Mouse (Mus musculus): ENCODE measurements at regions not wholly inside any gene's neighbourhood (a gene's known extent, or its start where the extent isn't known, plus 50 kb on each side); places are given as distances from the start of the nearest gene placed in this dataset.

DNA sequence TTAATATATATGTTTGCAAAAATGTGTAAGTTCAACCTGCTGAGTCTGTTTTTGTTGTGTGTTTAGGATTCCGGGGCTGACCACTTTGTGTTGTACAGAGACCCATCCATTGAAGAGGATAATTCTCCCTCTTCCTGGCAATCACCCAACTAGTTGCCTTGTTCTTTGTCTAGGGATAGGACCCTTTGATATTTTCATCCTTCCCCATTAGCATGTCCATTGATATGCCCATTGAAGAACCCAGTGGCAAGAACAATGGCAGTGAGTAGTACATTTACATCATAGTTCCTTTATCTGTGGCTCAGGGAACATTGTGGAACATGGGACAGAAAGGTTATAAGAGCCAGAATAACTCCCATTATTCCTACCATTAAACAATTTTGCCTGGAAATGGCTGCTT lies 160.9 kb upstream of the Irx4 start:
- Histone ChIP-seq H3K4me1 (ENCODE audit: control insufficient read depth, insufficient read depth, low read length) (no peaks in the 10 kb centered on the region), H3K4me3 (replicated peaks; ENCODE audit: extremely low read depth, low read depth, low read length) (no peak overlapping the region)
- no peak for TF ChIP-seq POLR2A (IDR thresholded peaks at IDR 0.05; ENCODE audit: borderline replicate concordance, extremely low read depth, low read depth, low read length)
- no peak for TF ChIP-seq CTCF (IDR thresholded peaks at IDR 0.05; ENCODE audit: insufficient read depth, low read length)
- DNase-seq, result no peak
- WGBS, result 78% methylated on average over 1 of the region's 1 CpGs

DNA sequence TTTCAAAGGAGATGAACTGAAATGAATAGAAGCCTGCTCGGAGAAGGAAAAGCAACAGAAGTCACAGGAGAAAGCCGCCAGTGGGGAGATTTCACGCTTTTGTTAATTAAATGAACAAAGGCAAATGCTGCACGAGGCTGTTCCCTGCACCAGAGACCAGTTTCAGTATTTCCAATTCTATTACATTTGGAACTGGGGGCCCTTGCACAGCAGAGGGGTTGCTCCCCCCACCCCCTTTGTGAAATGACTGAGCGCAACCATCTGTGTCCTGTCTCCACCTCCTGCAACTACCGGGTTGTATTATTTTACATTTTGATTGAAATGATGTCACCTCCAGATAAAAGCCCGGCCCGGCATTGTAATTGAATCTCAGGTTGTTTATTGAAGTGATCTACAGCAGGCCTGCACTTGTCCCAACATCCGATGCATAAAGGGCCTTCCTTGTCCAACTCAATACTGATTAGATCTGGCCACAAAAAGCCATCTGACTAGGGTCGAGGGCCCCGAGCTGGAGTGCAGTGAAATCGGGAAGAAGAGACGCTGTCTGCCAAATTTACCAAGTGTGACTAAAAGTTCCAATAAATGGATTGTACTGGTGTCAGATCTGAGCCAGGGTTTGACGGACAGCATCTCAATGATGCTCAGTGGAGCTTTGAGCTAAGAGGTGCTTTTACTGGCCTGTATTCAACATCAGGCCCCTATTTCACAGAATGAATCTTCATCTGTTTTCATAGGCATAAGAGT lies 152.9 kb upstream of the Irx4 start:
- Histone ChIP-seq H3K4me3 (replicated peaks; ENCODE audit: extremely low read depth, low read depth, low read length) (no peak overlapping the region), H3K4me1 (ENCODE audit: control insufficient read depth, insufficient read depth, low read length) (no peaks in the 10 kb centered on the region)
- DNase-seq, result no peak
- 69% methylated on average over 14 of the region's 14 CpGs for WGBS
- TF ChIP-seq CTCF (IDR thresholded peaks at IDR 0.05; ENCODE audit: insufficient read depth, low read length) (no peak), POLR2A (IDR thresholded peaks at IDR 0.05; ENCODE audit: borderline replicate concordance, extremely low read depth, low read depth, low read length) (no peak)

GRCm38 (mm10) chr13:73116822-73117632 lies 143.3 kb upstream of the Irx4 start:
- no peak for TF ChIP-seq CTCF (IDR thresholded peaks at IDR 0.05; ENCODE audit: insufficient read depth, low read length)
- no peak for TF ChIP-seq POLR2A (IDR thresholded peaks at IDR 0.05; ENCODE audit: borderline replicate concordance, extremely low read depth, low read depth, low read length)
- H3K4me3 ChIP-seq (replicated peaks; ENCODE audit: extremely low read depth, low read depth, low read length), result no peak overlapping the region
- no peak for DNase-seq
- WGBS, result 67% methylated on average over 22 of the region's 22 CpGs
- no peaks in the 10 kb centered on the region for H3K4me1 ChIP-seq (ENCODE audit: control insufficient read depth, insufficient read depth, low read length)

GRCm38 (mm10) chr13:73117633-73118076 lies 142.6 kb upstream of the Irx4 start:
- no peak for DNase-seq
- no peak overlapping the region for H3K4me3 ChIP-seq (replicated peaks; ENCODE audit: extremely low read depth, low read depth, low read length)
- 86% methylated on average over 15 of the region's 15 CpGs for WGBS
- H3K4me1 ChIP-seq (ENCODE audit: control insufficient read depth, insufficient read depth, low read length), result no peaks in the 10 kb centered on the region
- TF ChIP-seq CTCF (IDR thresholded peaks at IDR 0.05; ENCODE audit: insufficient read depth, low read length) (no peak), POLR2A (IDR thresholded peaks at IDR 0.05; ENCODE audit: borderline replicate concordance, extremely low read depth, low read depth, low read length) (no peak)

DNA sequence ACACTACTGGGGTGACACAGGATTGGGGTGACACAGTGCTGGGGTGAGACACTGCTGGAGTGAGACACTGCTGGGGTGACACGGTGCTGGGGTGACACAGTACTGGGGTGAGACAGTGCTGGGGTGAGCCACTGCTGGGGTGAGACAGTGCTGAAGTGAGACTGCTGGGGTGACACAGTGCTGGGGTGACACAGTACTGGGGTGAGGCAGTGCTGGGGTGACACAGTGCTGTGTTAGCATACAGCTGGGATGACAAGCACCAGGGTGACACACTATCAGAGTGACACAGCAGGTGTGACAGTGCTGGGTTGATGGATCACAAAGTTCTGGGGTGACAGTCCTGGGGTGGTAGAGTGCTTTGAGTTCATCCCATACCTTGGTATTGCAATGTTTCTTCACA lies 137.3 kb upstream of the Irx4 start:
- DNase-seq, result no peak
- TF ChIP-seq POLR2A (IDR thresholded peaks at IDR 0.05; ENCODE audit: borderline replicate concordance, extremely low read depth, low read depth, low read length), result no peak
- Histone ChIP-seq H3K4me3 (replicated peaks; ENCODE audit: extremely low read depth, low read depth, low read length) (no peak overlapping the region), H3K4me1 (ENCODE audit: control insufficient read depth, insufficient read depth, low read length) (no peaks in the 10 kb centered on the region)
- 71% methylated on average over 1 of the region's 1 CpGs for WGBS

DNA sequence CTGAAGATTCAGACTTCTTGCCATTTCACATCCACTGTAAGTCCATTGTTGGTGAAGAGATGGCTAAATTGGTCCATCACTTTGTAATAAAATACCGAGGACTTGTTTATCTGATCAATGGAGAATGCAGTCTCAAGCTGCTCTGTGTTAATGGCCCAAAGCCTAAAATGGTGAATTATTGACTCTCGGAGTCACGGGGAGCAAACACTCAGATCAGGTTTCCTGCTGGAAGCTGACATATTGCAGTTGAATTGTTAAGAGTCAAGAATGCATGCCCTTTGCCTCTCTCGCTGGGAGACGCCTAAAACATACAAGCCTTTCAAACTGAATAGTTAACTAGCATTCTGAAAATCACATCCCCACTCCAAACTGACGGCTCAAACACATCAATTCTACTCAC lies 129.0 kb upstream of the Irx4 start:
- 42% methylated on average over 6 of the region's 6 CpGs for WGBS
- H3K4me3 ChIP-seq (replicated peaks; ENCODE audit: extremely low read depth, low read depth, low read length), result no peak overlapping the region
- no peak for TF ChIP-seq POLR2A (IDR thresholded peaks at IDR 0.05; ENCODE audit: borderline replicate concordance, extremely low read depth, low read depth, low read length)
- no peak for TF ChIP-seq CTCF (IDR thresholded peaks at IDR 0.05; ENCODE audit: insufficient read depth, low read length)
- H3K4me1 ChIP-seq (ENCODE audit: control insufficient read depth, insufficient read depth, low read length), result no peaks in the 10 kb centered on the region
- DNase-seq, result no peak

DNA sequence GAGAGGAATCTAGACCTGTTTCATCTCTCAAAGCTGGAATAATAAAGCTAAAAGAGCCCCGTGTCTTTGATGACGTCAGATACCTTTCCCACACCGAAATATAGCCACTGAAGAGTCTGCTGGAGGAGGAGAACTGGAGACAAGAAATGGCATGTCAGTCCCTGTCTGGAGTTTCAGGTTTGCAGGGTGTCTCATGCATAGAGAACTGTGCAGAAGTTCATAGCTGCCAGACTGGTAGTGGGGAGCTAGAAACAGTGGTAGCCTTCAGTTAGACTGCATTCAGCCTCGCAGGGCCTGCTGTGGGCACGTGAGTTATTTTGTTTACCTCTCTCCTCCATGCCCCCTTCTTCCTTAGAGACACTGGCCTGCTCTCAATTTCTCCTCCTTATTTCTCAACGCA lies 127.5 kb upstream of the Irx4 start:
- H3K4me1 ChIP-seq (ENCODE audit: control insufficient read depth, insufficient read depth, low read length), result no peaks in the 10 kb centered on the region
- WGBS, result 53% methylated on average over 6 of the region's 6 CpGs
- TF ChIP-seq CTCF (IDR thresholded peaks at IDR 0.05; ENCODE audit: insufficient read depth, low read length) (no peak), POLR2A (IDR thresholded peaks at IDR 0.05; ENCODE audit: borderline replicate concordance, extremely low read depth, low read depth, low read length) (no peak)
- DNase-seq, result no peak
- H3K4me3 ChIP-seq (replicated peaks; ENCODE audit: extremely low read depth, low read depth, low read length), result no peak overlapping the region

- no peaks in the 10 kb centered on the region for H3K4me1 ChIP-seq (ENCODE audit: control insufficient read depth, insufficient read depth, low read length)
- TF ChIP-seq CTCF (IDR thresholded peaks at IDR 0.05; ENCODE audit: insufficient read depth, low read length), result no peak
- TF ChIP-seq POLR2A (IDR thresholded peaks at IDR 0.05; ENCODE audit: borderline replicate concordance, extremely low read depth, low read depth, low read length), result no peak
- no peak for DNase-seq
- H3K4me3 ChIP-seq (replicated peaks; ENCODE audit: extremely low read depth, low read depth, low read length), result no peak overlapping the region
These were observed 125.3 kb upstream of the Irx4 start for GRCm38 (mm10) chr13:73134929-73135328.

GRCm38 (mm10) chr13:73141302-73141701 lies 119.0 kb upstream of the Irx4 start:
- Histone ChIP-seq H3K4me1 (ENCODE audit: control insufficient read depth, insufficient read depth, low read length) (no peaks in the 10 kb centered on the region), H3K4me3 (replicated peaks; ENCODE audit: extremely low read depth, low read depth, low read length) (no peak overlapping the region)
- WGBS, result 95% methylated on average over 2 of the region's 2 CpGs
- TF ChIP-seq CTCF (IDR thresholded peaks at IDR 0.05; ENCODE audit: insufficient read depth, low read length), result no peak
- no peak for TF ChIP-seq POLR2A (IDR thresholded peaks at IDR 0.05; ENCODE audit: borderline replicate concordance, extremely low read depth, low read depth, low read length)
- no peak for DNase-seq

DNA sequence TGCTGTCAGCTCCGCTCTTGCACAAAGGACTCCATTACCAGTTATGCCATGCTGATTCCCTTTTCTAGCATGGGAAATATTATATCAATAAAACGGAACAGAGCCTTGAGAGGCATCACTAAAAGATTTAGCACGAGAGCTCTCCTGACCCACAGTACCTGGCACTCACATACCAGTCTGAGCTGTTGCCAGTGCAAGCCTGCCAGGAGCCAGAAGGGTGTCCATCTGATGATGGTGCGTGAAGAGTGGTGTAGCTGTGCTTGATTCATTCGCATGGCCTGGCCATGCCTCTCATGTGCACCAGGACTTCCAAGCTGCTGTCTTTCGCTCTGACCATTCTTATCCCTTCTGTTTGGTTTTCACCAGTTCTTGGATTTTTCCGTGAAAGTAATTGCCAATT lies 102.3 kb upstream of the Irx4 start:
- TF ChIP-seq CTCF (IDR thresholded peaks at IDR 0.05; ENCODE audit: insufficient read depth, low read length), result no peak
- TF ChIP-seq POLR2A (IDR thresholded peaks at IDR 0.05; ENCODE audit: borderline replicate concordance, extremely low read depth, low read depth, low read length), result no peak
- Histone ChIP-seq H3K4me1 (ENCODE audit: control insufficient read depth, insufficient read depth, low read length) (no peaks in the 10 kb centered on the region), H3K4me3 (replicated peaks; ENCODE audit: extremely low read depth, low read depth, low read length) (no peak overlapping the region)
- WGBS, result 81% methylated on average over 7 of the region's 7 CpGs
- no peak for DNase-seq

Measured in lung, adult 2 months (tissue).